Mouse (Mus musculus) gastrocnemius, postnatal 4 days (tissue): ENCODE data around the gene Fsd2. TPM values are rescaled to one million over a fixed set of nuclear protein-coding genes. Genes with fewer than 3 reads are reported as not detected.

Source experiments
- total RNA-seq, 2 experiments: library from RNA; stranded (reverse); gene quantifications; 2 replicates each; pipeline ENCODE4 v1.2.3; 2021

Gene Fsd2
- total RNA-seq, 2 experiments from 2014 or later, result 152 to 158 TPM

Other genes with a start within 250 kb of the Fsd2 start
- gene Rps17, start 221.7 kb downstream of the Fsd2 start, total RNA-seq, result 1,000 to 10,000 TPM; 1,161 to 1,216 TPM
- 10 to 100 TPM in 1 of 2 experiments, 1 to 10 TPM in 1; 7.2 to 10.9 TPM for gene Cpeb1, start 111.5 kb downstream of the Fsd2 start, total RNA-seq
- 1 to 10 TPM; 4.9 to 5.9 TPM for gene Ap3b2, start 73.0 kb downstream of the Fsd2 start, total RNA-seq
- gene BC048679, start 68.7 kb downstream of the Fsd2 start, total RNA-seq, result not detected
- 1 to 10 TPM; 7.5 to 9.0 TPM for gene Whamm, start 4.3 kb upstream of the Fsd2 start, total RNA-seq
- 10 to 100 TPM; 22.3 to 23.3 TPM for gene Homer2, start 140.6 kb upstream of the Fsd2 start, total RNA-seq
- gene Ramac, start 196.0 kb upstream of the Fsd2 start, total RNA-seq, result 10 to 100 TPM; 31.5 to 35.9 TPM
- gene 3110040N11Rik, start 222.5 kb upstream of the Fsd2 start, total RNA-seq, result 10 to 100 TPM; 28.6 to 30.5 TPM